ENCODE assay signal across 10 mouse cellular contexts in genomic region chr11:24083423-24083822, GRCm38 (mm10). TPM values are rescaled to one million over a fixed set of nuclear protein-coding genes. Genes with fewer than 3 reads are reported as not detected.
DNase-seq lines count a peak whose midpoint lies in the region; ATAC-seq lines count a peak whose summit lies in the region.
"Had no signal": no experiment of that assay in that cellular context is flagged by ENCODE, and none has a peak within 500 bp of the region (broad histone marks: within the 10 kb centered on the region; RNA-seq: fewer than 3 reads in every experiment).

No protein-coding gene starts in this region.

- peak overlapping the region; percentile 100 for H3K9ac ChIP-seq in forebrain, embryonic 14.5 days (ENCODE audit: low read length)
- H3K9ac ChIP-seq in limb, embryonic 15.5 days = no peak overlapping the region
- no peak overlapping the region for H3K9ac ChIP-seq in stomach, embryonic 14.5 days (replicated peaks; ENCODE audit: low read depth, low read length)

- no peak for ATAC-seq in megakaryocyte, adult 5-6 weeks (ENCODE audit: poor library complexity, severe bottlenecking)
- no peak for ATAC-seq in forebrain, embryonic 14.5 days
- ATAC-seq in limb, embryonic 15.5 days (ENCODE audit: insufficient number of reproducible peaks, low FRiP score, low TSS enrichment, low read depth) = no peak
- ATAC-seq in stomach, embryonic 14.5 days (ENCODE audit: insufficient number of reproducible peaks, insufficient read depth, low FRiP score, low read depth) = no peak

- H3K36me3 ChIP-seq in megakaryocyte, embryonic 14.5 days (replicated peaks; ENCODE audit: low read length) = peaks cover 29% of the 10 kb centered on the region
- peaks cover 33% of the 10 kb centered on the region for H3K36me3 ChIP-seq in forebrain, embryonic 14.5 days (ENCODE audit: control insufficient read depth, insufficient read depth, low read length)
- H3K36me3 ChIP-seq in limb, embryonic 15.5 days = peaks cover 27% of the 10 kb centered on the region
- peaks cover 10% of the 10 kb centered on the region for H3K36me3 ChIP-seq in stomach, embryonic 14.5 days (ENCODE audit: control insufficient read depth, insufficient read depth, low read length)

- peak overlapping the region; percentile 100 for H3K27ac ChIP-seq in forebrain, embryonic 14.5 days (ENCODE audit: low read depth, low read length)
- H3K27ac ChIP-seq in limb, embryonic 15.5 days = peak overlapping the region; percentile 27; the same call in 1 of the 2 replicates
- no peak overlapping the region for H3K27ac ChIP-seq in stomach, embryonic 14.5 days (ENCODE audit: low read length)

- peak overlapping the region; percentile 98 for H3K4me2 ChIP-seq in forebrain, embryonic 14.5 days (ENCODE audit: low read length)
- H3K4me2 ChIP-seq in limb, embryonic 15.5 days = peak overlapping the region; percentile 36
- H3K4me2 ChIP-seq in stomach, embryonic 14.5 days (replicated peaks; ENCODE audit: low read depth, low read length) = peak overlapping the region; percentile 22

- DNase-seq in forebrain, embryonic 14.5 days (ENCODE audit: low spot score) = no peak
- DNase-seq in embryo, embryonic 9.5 days (ENCODE audit: extremely low spot score) = no peak
- no peak for DNase-seq in cerebellum, postnatal 10 days
- DNase-seq in Muller cell, postnatal 12 days (ENCODE audit: inconsistent ontology term) = no peak
- DNase-seq: thymus, postnatal 4 days had no signal

- H3K9me3 ChIP-seq in megakaryocyte, embryonic 14.5 days = no peaks in the 10 kb centered on the region
- H3K9me3 ChIP-seq in forebrain, embryonic 14.5 days (replicated peaks; ENCODE audit: control insufficient read depth, low read length) = no peaks in the 10 kb centered on the region
- H3K9me3 ChIP-seq in limb, embryonic 15.5 days = no peaks in the 10 kb centered on the region
- no peaks in the 10 kb centered on the region for H3K9me3 ChIP-seq in stomach, embryonic 14.5 days (ENCODE audit: control insufficient read depth, low read depth, low read length)

- peaks cover 68% of the 10 kb centered on the region for H3K4me1 ChIP-seq in megakaryocyte, embryonic 14.5 days
- peaks cover 37% of the 10 kb centered on the region for H3K4me1 ChIP-seq in forebrain, embryonic 14.5 days (ENCODE audit: control insufficient read depth, insufficient read depth, low read length)
- H3K4me1 ChIP-seq in limb, embryonic 15.5 days = peaks cover 29% of the 10 kb centered on the region
- H3K4me1 ChIP-seq in stomach, embryonic 14.5 days (ENCODE audit: control insufficient read depth, insufficient read depth, low read length) = peaks cover 28% of the 10 kb centered on the region

- H3K27me3 ChIP-seq in megakaryocyte, embryonic 14.5 days (replicated peaks) = peaks cover 7% of the 10 kb centered on the region
- H3K27me3 ChIP-seq in forebrain, embryonic 14.5 days (replicated peaks; ENCODE audit: control insufficient read depth, insufficient read depth, low read length) = no peaks in the 10 kb centered on the region
- no peaks in the 10 kb centered on the region for H3K27me3 ChIP-seq in limb, embryonic 15.5 days
- no peaks in the 10 kb centered on the region for H3K27me3 ChIP-seq in stomach, embryonic 14.5 days (ENCODE audit: control insufficient read depth, insufficient read depth, low read length)

- H3K4me3 ChIP-seq in megakaryocyte, embryonic 14.5 days (replicated peaks) = peak overlapping the region; percentile 85
- peak overlapping the region; percentile 91 for H3K4me3 ChIP-seq in forebrain, embryonic 14.5 days (ENCODE audit: low read depth, low read length)
- peak overlapping the region; percentile 8 for H3K4me3 ChIP-seq in limb, embryonic 15.5 days
- no peak overlapping the region for H3K4me3 ChIP-seq in stomach, embryonic 14.5 days (ENCODE audit: low read depth, low read length)

- 16% methylated on average over 7 of the region's 7 CpGs for WGBS in forebrain, embryonic 14.5 days
- 44% methylated on average over 7 of the region's 7 CpGs for WGBS in limb, embryonic 15.5 days
- WGBS in stomach, embryonic 14.5 days = 54% methylated on average over 7 of the region's 7 CpGs

RNA-seq across cellular contexts. Expression of gene Bcl11a, which starts 5.6 kb away (rescaled TPM):
- polyA plus RNA-seq in megakaryocyte, embryonic 14.5 days (2012; ENCODE audit: insufficient read depth, low replicate concordance) = 1.1 and 6.5 TPM in 2 replicates
- 31.4 and 33.7 TPM in 2 replicates for total RNA-seq in megakaryocyte, adult 5-6 weeks (2015)
- 16.2 and 34.6 TPM in 2 replicates for total RNA-seq in megakaryocyte, adult 5-6 weeks (2017)
- polyA plus RNA-seq in forebrain, embryonic 14.5 days (2014; fragmentation: Nextera tagmentation; extraction: Ambion mirVana) = 148 and 174 TPM in 2 replicates
- polyA plus RNA-seq in limb, embryonic 15.5 days (2015; fragmentation: Nextera tagmentation; extraction: Ambion mirVana) = 52.1 and 60.9 TPM in 2 replicates
- 40.0 and 40.8 TPM in 2 replicates for polyA plus RNA-seq in stomach, embryonic 14.5 days (2014; fragmentation: Nextera tagmentation; extraction: Ambion mirVana)

RNA-seq across cellular contexts. Expression of gene A830031A19Rik, which starts 8.6 kb away (rescaled TPM):
- polyA plus RNA-seq in megakaryocyte, embryonic 14.5 days (2012; ENCODE audit: insufficient read depth, low replicate concordance) = not detected in 2 replicates
- not detected in 2 replicates for total RNA-seq in megakaryocyte, adult 5-6 weeks (2015)
- total RNA-seq in megakaryocyte, adult 5-6 weeks (2017) = not detected in 2 replicates
- polyA plus RNA-seq in forebrain, embryonic 14.5 days (2014; fragmentation: Nextera tagmentation; extraction: Ambion mirVana) = 0.32 and 0.41 TPM in 2 replicates
- polyA plus RNA-seq in limb, embryonic 15.5 days (2015; fragmentation: Nextera tagmentation; extraction: Ambion mirVana) = 0.20 TPM in 1 of 2 replicates, not detected in the other
- polyA plus RNA-seq in stomach, embryonic 14.5 days (2014; fragmentation: Nextera tagmentation; extraction: Ambion mirVana) = not detected in 2 replicates
- total RNA-seq: gastrocnemius, adult 18-20 months had no signal

Comparison
In these comparisons a context has a peak if more than half of its experiments do, and no peak if none do; other contexts are left out.
1. H3K4me2 ChIP-seq: peak in every context shown above with its lines; median percentile 98 in forebrain, embryonic 14.5 days; 36 in limb, embryonic 15.5 days; 22 in stomach, embryonic 14.5 days.